Mouse (Mus musculus): ENCODE results near the gene Rbpjl. TPM values are rescaled to one million over a fixed set of nuclear protein-coding genes. Genes with fewer than 3 reads are reported as not detected.

The Rbpjl gene
- polyA plus RNA-seq, 1 experiment from 2014 or later = 0.14 TPM

GRCm38 (mm10) chr2:164456413-164456812 is 53.5 kb downstream of the Rbpjl start:
- H3K27me3 ChIP-seq (ENCODE audit: control insufficient read depth, insufficient read depth, low read length) = no peaks in the 10 kb centered on the region
- peak overlapping the region; percentile 31; the same call in 1 of the 2 replicates for H3K4me2 ChIP-seq (replicated peaks; ENCODE audit: low read depth, low read length)
- WGBS = 71% methylated on average over 1 of the region's 1 CpGs
- H3K36me3 ChIP-seq (ENCODE audit: control insufficient read depth, insufficient read depth, low read length) = no peaks in the 10 kb centered on the region
- no peak for ATAC-seq (ENCODE audit: insufficient number of reproducible peaks, insufficient read depth, low FRiP score, low read depth)
- H3K9me3 ChIP-seq (ENCODE audit: control insufficient read depth, low read depth, low read length) = no peaks in the 10 kb centered on the region
- peak overlapping the region; percentile 63 for H3K27ac ChIP-seq (ENCODE audit: low read length)
- H3K4me3 ChIP-seq (ENCODE audit: low read depth, low read length) = no peak overlapping the region
- peak overlapping the region; percentile 18; the same call in 1 of the 2 replicates for H3K9ac ChIP-seq (replicated peaks; ENCODE audit: low read depth, low read length)
- H3K4me1 ChIP-seq (ENCODE audit: control insufficient read depth, insufficient read depth, low read length) = peaks cover 21% of the 10 kb centered on the region

- Histone ChIP-seq H3K27me3 (ENCODE audit: control insufficient read depth, insufficient read depth, low read length) (no peaks in the 10 kb centered on the region), H3K36me3 (ENCODE audit: control insufficient read depth, insufficient read depth, low read length) (no peaks in the 10 kb centered on the region), H3K9ac (replicated peaks; ENCODE audit: low read depth, low read length) (peak within 1 kb of the TSS; percentile 18; the same call in 1 of the 2 replicates), H3K4me1 (ENCODE audit: control insufficient read depth, insufficient read depth, low read length) (peaks cover 24% of the 10 kb centered on the region), H3K27ac (ENCODE audit: low read length) (peak within 1 kb of the TSS; percentile 63), H3K4me3 (ENCODE audit: low read depth, low read length) (no peak within 1 kb of the TSS), H3K4me2 (replicated peaks; ENCODE audit: low read depth, low read length) (peak within 1 kb of the TSS; percentile 31), H3K9me3 (ENCODE audit: control insufficient read depth, low read depth, low read length) (no peaks in the 10 kb centered on the region)
- 2% methylated on average over 7 of the region's 7 CpGs for WGBS
- no peak for ATAC-seq (ENCODE audit: insufficient number of reproducible peaks, insufficient read depth, low FRiP score, low read depth)
These were observed 53.9 kb downstream of the Rbpjl start, which contains the start of gene Sys1 for GRCm38 (mm10) chr2:164456864-164457300. Gene Sys1 (plus strand): TSS chr2:164456964.

DNA sequence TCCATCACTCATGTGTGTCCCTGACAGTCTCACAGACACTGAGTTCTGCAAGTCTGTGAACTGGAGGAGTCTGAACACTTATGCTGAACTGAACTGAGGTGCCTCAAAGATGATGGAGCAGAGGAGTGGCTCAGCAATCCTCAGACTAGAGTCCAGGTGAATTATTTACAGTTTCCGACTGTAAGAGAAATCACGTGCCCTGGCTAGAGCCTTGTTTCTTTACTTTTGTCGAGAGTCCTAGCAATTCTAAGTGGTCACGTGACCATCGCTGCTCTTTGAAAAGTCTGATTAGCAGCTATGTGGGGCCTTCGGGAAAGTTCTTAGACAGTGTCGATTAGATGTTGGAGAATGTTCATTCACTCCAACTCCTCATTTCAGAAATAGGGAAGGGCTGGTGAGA is 55.0 kb downstream of the Rbpjl start:
- Histone ChIP-seq H3K27me3 (ENCODE audit: control insufficient read depth, insufficient read depth, low read length) (no peaks in the 10 kb centered on the region), H3K4me3 (ENCODE audit: low read depth, low read length) (no peak overlapping the region), H3K36me3 (ENCODE audit: control insufficient read depth, insufficient read depth, low read length) (peaks cover under 1% of the 10 kb centered on the region; the same call in 1 of the 2 replicates), H3K4me2 (replicated peaks; ENCODE audit: low read depth, low read length) (no peak overlapping the region), H3K9me3 (ENCODE audit: control insufficient read depth, low read depth, low read length) (no peaks in the 10 kb centered on the region), H3K4me1 (ENCODE audit: control insufficient read depth, insufficient read depth, low read length) (peaks cover 29% of the 10 kb centered on the region), H3K9ac (replicated peaks; ENCODE audit: low read depth, low read length) (no peak overlapping the region), H3K27ac (ENCODE audit: low read length) (peak overlapping the region; percentile 56; the same call in 1 of the 2 replicates)
- ATAC-seq (ENCODE audit: insufficient number of reproducible peaks, insufficient read depth, low FRiP score, low read depth) = peak; percentile 25; the same call in 1 of the 2 replicates
- WGBS = 31% methylated on average over 7 of the region's 7 CpGs

DNA sequence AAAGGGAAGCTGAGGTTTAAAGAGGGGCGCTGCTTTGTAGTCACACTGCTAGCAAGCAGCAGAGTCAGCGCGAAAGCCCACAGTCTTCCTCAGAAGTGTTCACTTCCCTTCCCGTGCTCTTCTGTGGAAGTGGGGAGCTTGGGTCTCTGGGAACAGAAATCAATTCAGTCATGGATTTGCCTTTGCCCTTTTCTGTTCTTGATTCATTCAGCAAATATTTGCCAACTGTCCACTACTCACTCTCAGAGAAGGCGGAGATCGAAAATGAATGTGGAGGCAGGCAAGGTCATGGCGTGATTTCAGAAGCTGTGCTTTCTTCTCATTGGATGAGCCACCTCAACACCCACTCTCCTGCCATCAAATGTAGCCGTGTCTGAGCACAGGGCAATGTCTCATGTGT is 55.6 kb downstream of the Rbpjl start:
- Histone ChIP-seq H3K27ac (ENCODE audit: low read length) (peak overlapping the region; percentile 56; the same call in 1 of the 2 replicates), H3K4me3 (ENCODE audit: low read depth, low read length) (no peak overlapping the region), H3K9me3 (ENCODE audit: control insufficient read depth, low read depth, low read length) (no peaks in the 10 kb centered on the region), H3K36me3 (ENCODE audit: control insufficient read depth, insufficient read depth, low read length) (peaks cover 6% of the 10 kb centered on the region; the same call in 1 of the 2 replicates), H3K9ac (replicated peaks; ENCODE audit: low read depth, low read length) (no peak overlapping the region), H3K4me2 (replicated peaks; ENCODE audit: low read depth, low read length) (no peak overlapping the region), H3K27me3 (ENCODE audit: control insufficient read depth, insufficient read depth, low read length) (no peaks in the 10 kb centered on the region), H3K4me1 (ENCODE audit: control insufficient read depth, insufficient read depth, low read length) (peaks cover 29% of the 10 kb centered on the region)
- WGBS = 75% methylated on average over 8 of the region's 8 CpGs
- ATAC-seq (ENCODE audit: insufficient number of reproducible peaks, insufficient read depth, low FRiP score, low read depth) = no peak

- Histone ChIP-seq H3K9me3 (ENCODE audit: control insufficient read depth, low read depth, low read length) (no peaks in the 10 kb centered on the region), H3K4me1 (ENCODE audit: control insufficient read depth, insufficient read depth, low read length) (peaks cover 18% of the 10 kb centered on the region), H3K4me2 (replicated peaks; ENCODE audit: low read depth, low read length) (peak within 1 kb of the TSS; percentile 62), H3K9ac (replicated peaks; ENCODE audit: low read depth, low read length) (peak within 1 kb of the TSS; percentile 72), H3K36me3 (ENCODE audit: control insufficient read depth, insufficient read depth, low read length) (peaks cover 17% of the 10 kb centered on the region; the same call in 1 of the 2 replicates), H3K27ac (ENCODE audit: low read length) (no peak within 1 kb of the TSS; the same call in 1 of the 2 replicates), H3K4me3 (ENCODE audit: low read depth, low read length) (peak within 1 kb of the TSS; percentile 95), H3K27me3 (ENCODE audit: control insufficient read depth, insufficient read depth, low read length) (no peaks in the 10 kb centered on the region)
- ATAC-seq (ENCODE audit: insufficient number of reproducible peaks, insufficient read depth, low FRiP score, low read depth) = peak; percentile 95
- WGBS = under 1% methylated on average over 77 of the region's 79 CpGs
These were observed 58.0 kb downstream of the Rbpjl start, which contains the start of gene Gm20458 for GRCm38 (mm10) chr2:164460745-164461551. Gene Gm20458 (plus strand): TSS chr2:164460967.

Small RNAs within 50 kb of the gene (microRNA-seq; reads per million reads assigned to microRNA genes)
- not detected for gene Mir7678

Other genes starting within 250 kb of the Rbpjl start
- 0.14 and 0.15 TPM in 2 replicates for gene Kcns1, start 232.0 kb upstream of the Rbpjl start, polyA plus RNA-seq (2014; fragmentation: Nextera tagmentation; extraction: Ambion mirVana)
- not detected in 2 replicates for gene Wfdc5, start 220.4 kb upstream of the Rbpjl start, polyA plus RNA-seq (2014; fragmentation: Nextera tagmentation; extraction: Ambion mirVana)
- not detected in 2 replicates for gene Wfdc12, start 212.5 kb upstream of the Rbpjl start, polyA plus RNA-seq (2014; fragmentation: Nextera tagmentation; extraction: Ambion mirVana)
- not detected in 2 replicates for gene Wfdc15a, start 203.0 kb upstream of the Rbpjl start, polyA plus RNA-seq (2014; fragmentation: Nextera tagmentation; extraction: Ambion mirVana)
- gene Wfdc15b, start 181.5 kb upstream of the Rbpjl start, polyA plus RNA-seq (2014; fragmentation: Nextera tagmentation; extraction: Ambion mirVana) = 13.2 and 23.6 TPM in 2 replicates
- gene Svs2, start 164.7 kb upstream of the Rbpjl start, polyA plus RNA-seq (2014; fragmentation: Nextera tagmentation; extraction: Ambion mirVana) = not detected in 2 replicates
- not detected in 2 replicates for gene Svs3b, start 146.5 kb upstream of the Rbpjl start, polyA plus RNA-seq (2014; fragmentation: Nextera tagmentation; extraction: Ambion mirVana)
- not detected in 2 replicates for gene Svs4, start 124.7 kb upstream of the Rbpjl start, polyA plus RNA-seq (2014; fragmentation: Nextera tagmentation; extraction: Ambion mirVana)
- not detected in 2 replicates for gene Svs3a, start 113.9 kb upstream of the Rbpjl start, polyA plus RNA-seq (2014; fragmentation: Nextera tagmentation; extraction: Ambion mirVana)
- not detected in 2 replicates for gene Svs6, start 86.4 kb upstream of the Rbpjl start, polyA plus RNA-seq (2014; fragmentation: Nextera tagmentation; extraction: Ambion mirVana)
- not detected in 2 replicates for gene Svs5, start 70.4 kb upstream of the Rbpjl start, polyA plus RNA-seq (2014; fragmentation: Nextera tagmentation; extraction: Ambion mirVana)
- gene Slpi, start 14.0 kb upstream of the Rbpjl start, polyA plus RNA-seq (2014; fragmentation: Nextera tagmentation; extraction: Ambion mirVana) = 0.58 and 1.8 TPM in 2 replicates
- 1.1 and 2.0 TPM in 2 replicates for gene Matn4, start 2.0 kb downstream of the Rbpjl start, polyA plus RNA-seq (2014; fragmentation: Nextera tagmentation; extraction: Ambion mirVana)
- 104 and 120 TPM in 2 replicates for gene Sdc4, start 40.7 kb downstream of the Rbpjl start, polyA plus RNA-seq (2014; fragmentation: Nextera tagmentation; extraction: Ambion mirVana)
- gene Sys1, start 53.8 kb downstream of the Rbpjl start, polyA plus RNA-seq (2014; fragmentation: Nextera tagmentation; extraction: Ambion mirVana) = 65.0 and 67.6 TPM in 2 replicates
- 7.0 and 19.1 TPM in 2 replicates for gene Gm20458, start 57.8 kb downstream of the Rbpjl start, polyA plus RNA-seq (2014; fragmentation: Nextera tagmentation; extraction: Ambion mirVana)
- not detected in 2 replicates for gene Trp53tg5, start 70.6 kb downstream of the Rbpjl start, polyA plus RNA-seq (2014; fragmentation: Nextera tagmentation; extraction: Ambion mirVana)
- gene Dbndd2, start 83.0 kb downstream of the Rbpjl start, polyA plus RNA-seq (2014; fragmentation: Nextera tagmentation; extraction: Ambion mirVana) = 8.8 and 17.9 TPM in 2 replicates
- 83.0 and 86.0 TPM in 2 replicates for gene Pigt, start 94.4 kb downstream of the Rbpjl start, polyA plus RNA-seq (2014; fragmentation: Nextera tagmentation; extraction: Ambion mirVana)
- 241 and 274 TPM in 2 replicates for gene Wfdc2, start 159.3 kb downstream of the Rbpjl start, polyA plus RNA-seq (2014; fragmentation: Nextera tagmentation; extraction: Ambion mirVana)
- not detected in 2 replicates for gene Spint3, start 170.3 kb downstream of the Rbpjl start, polyA plus RNA-seq (2014; fragmentation: Nextera tagmentation; extraction: Ambion mirVana)
- 2.1 and 2.3 TPM in 2 replicates for gene Wfdc6a, start 182.3 kb downstream of the Rbpjl start, polyA plus RNA-seq (2014; fragmentation: Nextera tagmentation; extraction: Ambion mirVana)
- not detected in 2 replicates for gene Eppin, start 190.5 kb downstream of the Rbpjl start, polyA plus RNA-seq (2014; fragmentation: Nextera tagmentation; extraction: Ambion mirVana)
- not detected in 2 replicates for gene Wfdc6b, start 210.4 kb downstream of the Rbpjl start, polyA plus RNA-seq (2014; fragmentation: Nextera tagmentation; extraction: Ambion mirVana)
- gene Wfdc8, start 210.5 kb downstream of the Rbpjl start, polyA plus RNA-seq (2014; fragmentation: Nextera tagmentation; extraction: Ambion mirVana) = not detected in 2 replicates
- not detected in 2 replicates for gene Wfdc16, start 235.7 kb downstream of the Rbpjl start, polyA plus RNA-seq (2014; fragmentation: Nextera tagmentation; extraction: Ambion mirVana)

Measured in stomach, embryonic 14.5 days (tissue).